ENCODE assay signal across 8 mouse cellular contexts in genomic region chr10:125725077-125725680, GRCm38 (mm10).
A peak's percentile ranks its signal among the peaks of the same experiment; 100 is the strongest.
DNase-seq lines count a peak whose midpoint lies in the region; ATAC-seq and TF ChIP-seq lines count a peak whose summit lies in the region.

No protein-coding gene starts in this region.

- no peak overlapping the region for H3K9ac ChIP-seq in heart, postnatal 0 days (replicated peaks; ENCODE audit: low read depth, low read length)
- H3K9ac ChIP-seq in stomach, postnatal 0 days (ENCODE audit: low read length), result no peak overlapping the region

- H3K36me3 ChIP-seq in heart, postnatal 0 days (replicated peaks; ENCODE audit: control insufficient read depth, insufficient read depth, low read length), result no peaks in the 10 kb centered on the region
- no peaks in the 10 kb centered on the region for H3K36me3 ChIP-seq in stomach, postnatal 0 days (ENCODE audit: control insufficient read depth, insufficient read depth, low read length)

- TF ChIP-seq CTCF in heart, postnatal 0 days (IDR thresholded peaks at IDR 0.05; ENCODE audit: low read depth), result peak; percentile 63
- peak; percentile 83 for TF ChIP-seq CTCF in stomach, postnatal 0 days (IDR thresholded peaks at IDR 0.05; ENCODE audit: low read depth)

- no peaks in the 10 kb centered on the region for H3K27me3 ChIP-seq in heart, postnatal 0 days (ENCODE audit: control insufficient read depth, insufficient read depth, low read length)
- H3K27me3 ChIP-seq in stomach, postnatal 0 days (ENCODE audit: control insufficient read depth, insufficient read depth, low read length), result no peaks in the 10 kb centered on the region

- H3K27ac ChIP-seq in heart, postnatal 0 days (ENCODE audit: low read depth), result no peak overlapping the region
- H3K27ac ChIP-seq in stomach, postnatal 0 days (replicated peaks), result no peak overlapping the region

- no peaks in the 10 kb centered on the region for H3K9me3 ChIP-seq in heart, postnatal 0 days (replicated peaks; ENCODE audit: control insufficient read depth, low read length)
- no peaks in the 10 kb centered on the region for H3K9me3 ChIP-seq in stomach, postnatal 0 days (ENCODE audit: control insufficient read depth, low read length)

- 29% methylated on average over 18 of the region's 18 CpGs for WGBS in heart, postnatal 0 days
- WGBS in stomach, postnatal 0 days, result 21% methylated on average over 18 of the region's 18 CpGs

- H3K4me2 ChIP-seq in heart, postnatal 0 days (ENCODE audit: low read depth, low read length), result no peak overlapping the region
- peak overlapping the region; percentile 27; the same call in 1 of the 2 replicates for H3K4me2 ChIP-seq in stomach, postnatal 0 days (replicated peaks; ENCODE audit: low read depth)

- peak; percentile 58 for ATAC-seq in heart, postnatal 0 days (ENCODE audit: insufficient read depth, low read depth)
- peak; percentile 95 for ATAC-seq in stomach, postnatal 0 days (ENCODE audit: low FRiP score, low TSS enrichment)

- no peak overlapping the region for H3K4me3 ChIP-seq in heart, postnatal 0 days (ENCODE audit: low read depth, low read length)
- H3K4me3 ChIP-seq in stomach, postnatal 0 days (ENCODE audit: low read depth, low read length), result no peak overlapping the region

- H3K4me1 ChIP-seq in heart, postnatal 0 days (ENCODE audit: control insufficient read depth, insufficient read depth), result 0 out of 2 replicates have a peak, but pooled peaks cover 3% of the 10 kb centered on the region
- no peaks in the 10 kb centered on the region for H3K4me1 ChIP-seq in stomach, postnatal 0 days (replicated peaks; ENCODE audit: control insufficient read depth, insufficient read depth)

- DNase-seq in 3T3-L1 (ENCODE audit: low read depth, low spot score) (peak; percentile 76), liver (peak; percentile 41)
- DNase-seq in adrenal gland, postnatal 10 days, result peak; percentile 60
- peak; percentile 59 for DNase-seq in fibroblast of lung, adult 2 months (ENCODE audit: low read depth)
- DNase-seq in heart, postnatal 0 days (ENCODE audit: low spot score), result peak; percentile 25
- peak; percentile 73 to 82 for DNase-seq in kidney, postnatal 25 days
- DNase-seq in neural tube, embryonic 10.5 days (ENCODE audit: extremely low spot score, low spot score), result peak; percentile 70
- peak; percentile 70 for DNase-seq in stomach, postnatal 0 days (ENCODE audit: low spot score)

- no peak for TF ChIP-seq EP300 in heart, postnatal 0 days (IDR thresholded peaks at IDR 0.05; ENCODE audit: low read depth)
- TF ChIP-seq EP300 in stomach, postnatal 0 days (optimal IDR thresholded peaks at IDR 0.05), result no peak

Comparison
In these comparisons a context has a peak if more than half of its experiments do, and no peak if none do; other contexts are left out.
1. DNase-seq: peak in every context shown above with its lines; median percentile 78 in kidney, postnatal 25 days; 76 in 3T3-L1; 70 in neural tube, embryonic 10.5 days; 70 in stomach, postnatal 0 days; 60 in adrenal gland, postnatal 10 days; 59 in fibroblast of lung, adult 2 months; 41 in liver; 25 in heart, postnatal 0 days.